Mouse (Mus musculus) kidney, adult 2 months (tissue): ENCODE data around the gene Baz2a.
"Not testable (repeated sequence)": the region's sequence is repeated elsewhere in the genome, so short reads cannot be mapped to it uniquely, and the experiment has no call there.

Experiments
- CTCF ChIP-seq: fragments of 200-500 bp; conservative IDR thresholded peaks from 2 replicates; pipeline ENCODE4 v1.5.1; 2011; ENCODE audit warnings: low read depth, mild to moderate bottlenecking, control low read depth, low read length, moderate library complexity, mixed read lengths; ENCODE audit not compliant: insufficient read depth, insufficient read length
- POLR2A ChIP-seq: fragments of 200-500 bp; IDR thresholded peaks from one replicate; pipeline ENCODE4 v1.6.1; 2011; ENCODE audit warnings: low read depth, low read length, control low read depth

DNA sequence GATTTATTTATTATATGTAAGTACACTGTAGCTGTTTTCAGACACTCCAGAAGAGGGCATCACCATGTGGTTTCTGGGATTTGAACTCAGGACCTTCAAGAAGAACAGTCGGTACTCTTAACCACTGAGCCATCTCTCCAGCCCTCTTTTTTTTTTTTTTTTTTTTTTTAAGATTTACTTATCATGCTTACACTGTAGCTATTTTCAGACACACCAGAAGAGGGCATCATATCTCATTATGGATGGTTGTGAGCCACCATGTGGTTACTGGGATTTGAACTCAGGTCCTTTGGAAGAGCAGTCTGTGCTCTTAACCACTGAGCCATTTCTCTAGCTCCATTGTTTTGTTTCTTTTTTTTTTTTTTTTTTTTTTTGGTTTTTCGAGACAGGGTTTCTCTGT lies 39.2 kb upstream of the Baz2a start:
- not testable (repeated sequence) for TF ChIP-seq POLR2A, CTCF
